Mouse (Mus musculus) stomach, postnatal 0 days (tissue): ENCODE measurements at regions not wholly inside any gene's neighbourhood (a gene's known extent, or its start where the extent isn't known, plus 50 kb on each side); places are given as distances from the start of the nearest gene placed in this dataset.

Source experiments
- ATAC-seq: fragments of 200-750 bp; cut with Nextera tagmentation; 2 replicates; pipeline ENCODE4 v1.8.0; 2017; ENCODE audit not compliant: low FRiP score, low TSS enrichment
- DNase-seq: peaks from one replicate; pipeline ENCODE4 v3.0.0-alpha.2; 2016; ENCODE audit warnings: low spot score
- H3K27ac ChIP-seq: fragments of 300-500 bp; sonication (generic); replicated peaks from 2 replicates; pipeline ENCODE4 v1.5.1; 2014; ENCODE audit warnings: mild to moderate bottlenecking, control low read depth
- H3K27me3 ChIP-seq: fragments of 300-500 bp; sonication (generic); 2 replicates; pipeline ENCODE4 v1.6.1; 2014; ENCODE audit warnings: low read length; ENCODE audit not compliant: control insufficient read depth, insufficient read depth
- H3K36me3 ChIP-seq: fragments of 300-500 bp; sonication (generic); 2 replicates; pipeline ENCODE4 v1.6.1; 2014; ENCODE audit warnings: low read length, mixed read lengths; ENCODE audit not compliant: control insufficient read depth, insufficient read depth
- H3K4me1 ChIP-seq: fragments of 300-500 bp; sonication (generic); replicated peaks from 2 replicates; pipeline ENCODE4 v1.6.1; 2014; ENCODE audit warnings: antibody characterized with exemption; ENCODE audit not compliant: control insufficient read depth, insufficient read depth
- H3K4me2 ChIP-seq: fragments of 300-500 bp; sonication (generic); replicated peaks from 2 replicates; pipeline ENCODE4 v1.6.1; 2014; ENCODE audit warnings: low read depth, mild to moderate bottlenecking, control low read depth, moderate library complexity
- H3K4me3 ChIP-seq: fragments of 300-500 bp; sonication (generic); 2 replicates; pipeline ENCODE4 v1.5.1; 2014; ENCODE audit warnings: low read depth, low read length, control low read depth
- H3K9ac ChIP-seq: fragments of 300-500 bp; sonication (generic); 2 replicates; pipeline ENCODE4 v1.6.1; 2014; ENCODE audit warnings: mild to moderate bottlenecking, low read length, control low read depth, mixed read lengths
- H3K9me3 ChIP-seq: fragments of 300-500 bp; sonication (generic); 2 replicates; pipeline ENCODE4 v1.6.1; 2016; ENCODE audit warnings: low read length; ENCODE audit not compliant: control insufficient read depth
- CTCF ChIP-seq: IDR thresholded peaks from 2 replicates; pipeline ENCODE4 v1.5.1; 2016; ENCODE audit warnings: antibody characterized with exemption, low read depth, mild to moderate bottlenecking, moderate library complexity
- EP300 ChIP-seq: optimal IDR thresholded peaks from 2 replicates; pipeline ENCODE3; 2016; ENCODE audit warnings: antibody characterized with exemption
- WGBS: fragments of 180-500 bp; shearing (Covaris S2); extraction: QIAGEN DNeasy Blood & Tissue Kit; methylation state at CpG from one replicate; pipeline ENCODE4 v1.1.7; 2014; 5-methylcytosine and 5-hydroxymethylcytosine counted together

DNA sequence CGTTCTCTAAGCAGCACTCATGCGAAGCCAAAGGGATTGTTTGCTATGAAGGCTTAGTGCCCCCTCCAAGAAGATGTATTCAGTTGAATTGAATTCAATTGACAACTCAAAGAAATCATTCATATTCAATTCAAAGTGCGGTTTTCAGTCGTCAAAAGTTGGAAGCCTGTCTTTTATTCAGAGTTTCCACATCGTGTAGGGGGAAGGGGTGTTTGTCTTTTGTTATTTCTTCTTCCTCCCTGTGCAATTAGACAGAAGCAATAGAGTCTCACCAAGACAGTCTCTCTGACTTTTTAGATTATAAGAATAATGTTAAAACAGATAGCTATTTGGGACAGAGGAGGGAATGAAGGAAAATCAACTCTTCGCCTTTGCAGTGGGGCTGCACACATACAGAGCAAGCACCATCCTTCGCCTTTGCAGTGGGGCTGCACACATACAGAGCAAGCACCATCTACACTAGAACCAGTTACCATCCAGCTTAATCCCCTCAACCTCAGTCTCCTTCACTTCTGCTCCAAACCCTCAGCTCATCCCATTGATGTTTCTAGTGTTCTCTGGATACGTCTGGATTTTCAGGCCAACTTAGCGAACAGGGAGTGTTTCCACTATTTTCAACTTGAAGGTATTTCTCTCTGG is 246.7 kb downstream of the Fam49a start:
- DNase-seq (no peak), ATAC-seq (no peak)
- H3K27ac ChIP-seq, result peak overlapping the region; percentile 56; the same call in 1 of the 2 replicates
- H3K9me3 ChIP-seq, result no peaks in the 10 kb centered on the region
- no peak overlapping the region for H3K9ac ChIP-seq
- no peaks in the 10 kb centered on the region for H3K36me3 ChIP-seq
- TF ChIP-seq EP300 (no peak), CTCF (no peak)
- 56% methylated on average over 9 of the region's 9 CpGs for WGBS
- H3K4me1 ChIP-seq, result no peaks in the 10 kb centered on the region
- no peak overlapping the region for H3K4me3 ChIP-seq
- no peak overlapping the region for H3K4me2 ChIP-seq
- H3K27me3 ChIP-seq, result no peaks in the 10 kb centered on the region

DNA sequence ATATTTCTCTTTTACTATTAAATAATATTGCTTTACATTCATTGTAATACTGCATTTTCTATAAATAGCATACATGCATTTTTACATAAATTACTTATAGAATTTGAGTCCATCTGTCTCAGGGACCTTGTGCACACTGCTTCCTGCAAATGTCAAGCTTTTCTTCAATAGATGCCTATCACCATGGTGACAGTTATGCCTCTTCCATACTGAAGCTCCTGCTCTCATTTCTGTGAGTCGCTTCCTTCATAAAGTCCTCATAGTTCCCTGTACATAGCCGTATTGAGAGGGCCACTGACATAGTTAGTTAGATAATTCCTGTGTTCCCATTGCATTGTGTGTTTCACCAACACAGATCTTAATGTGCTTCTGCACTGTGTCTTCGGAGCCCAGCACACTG is 244.7 kb downstream of the Fam49a start:
- ATAC-seq, result no peak
- H3K4me1 ChIP-seq, result no peaks in the 10 kb centered on the region
- no peaks in the 10 kb centered on the region for H3K9me3 ChIP-seq
- TF ChIP-seq EP300 (no peak), CTCF (no peak)
- no peak overlapping the region for H3K4me2 ChIP-seq
- H3K4me3 ChIP-seq, result no peak overlapping the region
- no peak for DNase-seq
- no peak overlapping the region for H3K9ac ChIP-seq
- no peaks in the 10 kb centered on the region for H3K27me3 ChIP-seq
- H3K27ac ChIP-seq, result no peak overlapping the region
- H3K36me3 ChIP-seq, result no peaks in the 10 kb centered on the region
- WGBS, result 79% methylated on average over 3 of the region's 3 CpGs

DNA sequence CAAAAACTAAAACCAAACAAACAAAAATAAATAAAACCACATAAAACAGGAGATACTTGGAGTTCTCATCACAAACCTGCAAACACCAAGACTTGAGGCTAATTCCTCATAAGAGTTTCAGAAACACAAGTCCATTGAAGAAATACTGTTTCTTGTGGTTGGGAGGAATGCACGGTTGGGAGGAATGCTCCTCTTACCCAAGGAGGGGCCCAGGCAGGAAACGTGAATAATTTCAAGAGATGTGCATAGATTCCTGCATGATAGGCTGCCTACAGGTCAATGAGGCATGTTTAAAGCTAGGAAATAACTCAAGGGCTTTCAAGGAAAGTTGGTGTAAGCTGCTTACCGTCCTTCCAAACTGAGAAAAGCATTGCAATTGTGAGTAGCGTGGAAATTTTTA is 243.7 kb downstream of the Fam49a start:
- H3K27me3 ChIP-seq, result no peaks in the 10 kb centered on the region
- no peak overlapping the region for H3K27ac ChIP-seq
- no peaks in the 10 kb centered on the region for H3K4me1 ChIP-seq
- no peak for DNase-seq
- no peak for TF ChIP-seq EP300
- TF ChIP-seq CTCF, result no peak
- no peaks in the 10 kb centered on the region for H3K9me3 ChIP-seq
- H3K9ac ChIP-seq, result no peak overlapping the region
- no peaks in the 10 kb centered on the region for H3K36me3 ChIP-seq
- 70% methylated on average over 4 of the region's 4 CpGs for WGBS
- ATAC-seq, result no peak
- H3K4me2 ChIP-seq, result no peak overlapping the region
- no peak overlapping the region for H3K4me3 ChIP-seq

DNA sequence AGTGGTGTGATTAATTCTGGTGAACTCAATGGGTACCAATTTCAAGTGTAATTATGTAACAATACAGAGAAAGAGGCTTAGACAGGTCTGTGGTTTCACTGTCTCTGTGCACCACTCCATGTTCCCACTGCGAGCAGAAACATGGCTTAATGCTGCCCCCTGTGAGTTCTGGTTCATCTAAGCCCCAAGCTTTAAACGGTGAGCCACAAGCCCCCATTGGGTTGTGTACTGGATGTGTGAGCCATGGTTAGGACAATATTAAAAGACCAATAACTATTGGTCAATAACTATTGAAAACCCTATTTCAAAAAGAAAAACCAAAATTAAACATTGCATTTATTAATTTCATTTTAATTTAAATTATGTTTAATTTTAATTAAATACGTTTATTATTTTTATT is 238.0 kb downstream of the Fam49a start:
- WGBS, result 73% methylated on average over 3 of the region's 3 CpGs
- Histone ChIP-seq H3K27ac (no peak overlapping the region), H3K4me3 (no peak overlapping the region), H3K4me1 (no peaks in the 10 kb centered on the region), H3K27me3 (no peaks in the 10 kb centered on the region), H3K4me2 (no peak overlapping the region), H3K9me3 (no peaks in the 10 kb centered on the region), H3K36me3 (no peaks in the 10 kb centered on the region), H3K9ac (no peak overlapping the region)
- TF ChIP-seq EP300, result no peak
- TF ChIP-seq CTCF, result no peak
- DNase-seq (no peak), ATAC-seq (no peak)

DNA sequence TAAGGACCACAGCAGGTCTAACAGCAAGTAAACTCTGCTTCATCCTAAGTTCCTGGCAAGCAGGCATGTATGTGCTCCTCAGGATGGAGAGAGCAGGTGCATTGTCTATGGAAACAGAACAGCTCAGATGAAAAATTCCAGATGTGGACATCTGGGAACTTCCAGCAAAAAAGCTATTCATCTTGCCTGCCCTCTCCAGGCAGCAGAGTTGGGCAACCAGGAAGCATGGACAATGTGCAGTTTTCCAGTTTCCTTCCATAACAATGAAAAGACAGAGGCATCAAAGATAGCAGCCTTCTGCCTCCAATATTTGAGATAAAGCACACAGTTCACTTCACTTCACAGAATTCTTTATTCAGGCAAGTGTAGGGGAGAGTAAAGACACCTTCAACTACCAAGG is 236.7 kb downstream of the Fam49a start:
- DNase-seq (no peak), ATAC-seq (no peak)
- H3K9me3 ChIP-seq, result no peaks in the 10 kb centered on the region
- no peak overlapping the region for H3K27ac ChIP-seq
- H3K9ac ChIP-seq, result no peak overlapping the region
- H3K4me2 ChIP-seq, result no peak overlapping the region
- no peaks in the 10 kb centered on the region for H3K4me1 ChIP-seq
- H3K36me3 ChIP-seq, result no peaks in the 10 kb centered on the region
- no peak overlapping the region for H3K4me3 ChIP-seq
- no peak for TF ChIP-seq CTCF
- TF ChIP-seq EP300, result no peak
- H3K27me3 ChIP-seq, result no peaks in the 10 kb centered on the region

DNA sequence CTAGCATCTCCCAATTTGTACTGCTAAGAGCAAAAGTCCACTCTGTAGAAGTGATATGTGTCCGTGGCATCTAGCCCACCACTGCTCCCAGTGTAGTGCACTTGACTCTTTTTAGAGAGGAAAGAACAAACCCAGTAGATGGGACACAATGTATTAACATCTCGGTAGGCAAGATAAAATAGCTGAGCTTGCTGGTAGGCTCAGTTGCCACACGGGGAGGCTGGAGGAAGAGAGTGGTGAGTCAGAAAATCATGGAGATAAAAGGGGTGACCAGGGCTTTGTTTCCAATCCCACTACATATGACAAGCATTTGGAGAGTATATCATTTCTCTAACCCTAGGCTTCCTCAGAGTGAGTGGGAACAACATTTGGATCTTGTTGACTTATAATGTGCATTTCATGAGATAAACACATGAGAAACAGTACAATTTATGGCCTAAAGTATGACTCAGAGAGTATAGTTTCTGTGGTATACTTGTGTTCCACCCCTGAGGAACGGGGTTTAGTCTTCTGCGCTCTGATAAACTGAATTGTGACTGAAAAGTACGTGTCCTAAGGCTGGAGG is 235.4 kb downstream of the Fam49a start:
- H3K27me3 ChIP-seq, result no peaks in the 10 kb centered on the region
- H3K4me1 ChIP-seq, result no peaks in the 10 kb centered on the region
- ATAC-seq (no peak), DNase-seq (no peak)
- TF ChIP-seq EP300 (no peak), CTCF (no peak)
- no peak overlapping the region for H3K9ac ChIP-seq
- H3K9me3 ChIP-seq, result no peaks in the 10 kb centered on the region
- no peak overlapping the region for H3K27ac ChIP-seq
- WGBS, result 67% methylated on average over 6 of the region's 6 CpGs
- no peak overlapping the region for H3K4me3 ChIP-seq
- no peak overlapping the region for H3K4me2 ChIP-seq
- no peaks in the 10 kb centered on the region for H3K36me3 ChIP-seq
